Mouse (Mus musculus) liver, embryonic 16.5 days (tissue): ENCODE data around the gene Dph5. TPM values are rescaled to one million over a fixed set of nuclear protein-coding genes. Genes with fewer than 3 reads are reported as not detected.
"Not testable (repeated sequence)": the region's sequence is repeated elsewhere in the genome, so short reads cannot be mapped to it uniquely, and the experiment has no call there.

Source experiments
- ATAC-seq: fragments of 200-750 bp; cut with Nextera tagmentation; 2 replicates; pipeline ENCODE4 v1.8.0; 2017; ENCODE audit warnings: low read depth, mild to moderate bottlenecking, moderate number of reproducible peaks, moderate library complexity
- H3K27ac ChIP-seq: fragments of 300-500 bp; sonication (generic); 2 replicates; pipeline ENCODE4 v1.5.1; 2014; ENCODE audit warnings: mild to moderate bottlenecking, low read length
- H3K27me3 ChIP-seq: fragments of 300-500 bp; sonication (generic); 2 replicates; pipeline ENCODE4 v1.6.1; 2014; ENCODE audit warnings: low read depth, low read length, mixed read lengths; ENCODE audit not compliant: control insufficient read depth, insufficient read depth
- H3K36me3 ChIP-seq: fragments of 300-500 bp; sonication (generic); 2 replicates; pipeline ENCODE4 v1.6.1; 2014; ENCODE audit warnings: mild to moderate bottlenecking; ENCODE audit not compliant: control insufficient read depth, insufficient read depth
- H3K4me1 ChIP-seq: fragments of 300-500 bp; sonication (generic); 2 replicates; pipeline ENCODE4 v1.6.1; 2014; ENCODE audit warnings: low read depth, low read length, mixed read lengths; ENCODE audit not compliant: control insufficient read depth
- H3K4me2 ChIP-seq: fragments of 300-500 bp; sonication (generic); 2 replicates; pipeline ENCODE4 v1.6.1; 2014; ENCODE audit warnings: low read depth, low read length, mixed read lengths
- H3K4me3 ChIP-seq: fragments of 300-500 bp; sonication (generic); 2 replicates; pipeline ENCODE4 v1.5.1; 2014; ENCODE audit warnings: low read depth, mild to moderate bottlenecking, low read length
- H3K9ac ChIP-seq: fragments of 300-500 bp; sonication (generic); 2 replicates; pipeline ENCODE4 v1.6.1; 2014; ENCODE audit warnings: low read depth, low read length
- H3K9me3 ChIP-seq: fragments of 300-500 bp; sonication (generic); replicated peaks from 2 replicates; pipeline ENCODE4 v1.6.1; 2016; ENCODE audit warnings: low read length; ENCODE audit not compliant: control insufficient read depth
- WGBS: fragments of 180-500 bp; shearing (Covaris S2); extraction: QIAGEN DNeasy Blood & Tissue Kit; methylation state at CpG from one replicate; pipeline ENCODE4 v1.1.7; 2014; ENCODE audit not compliant: insufficient replicate concordance; 5-methylcytosine and 5-hydroxymethylcytosine counted together
- polyA plus RNA-seq: library from polyadenylated mRNA; unstranded; fragments of >200 nt; fragmentation: Nextera tagmentation; extraction: Ambion mirVana; gene quantifications from 2 replicates; pipeline ENCODE4 v1.2.1, GENCODE M21; 2015

The Dph5 gene
- polyA plus RNA-seq, 1 experiment from 2014 or later = 13.6 TPM

DNA sequence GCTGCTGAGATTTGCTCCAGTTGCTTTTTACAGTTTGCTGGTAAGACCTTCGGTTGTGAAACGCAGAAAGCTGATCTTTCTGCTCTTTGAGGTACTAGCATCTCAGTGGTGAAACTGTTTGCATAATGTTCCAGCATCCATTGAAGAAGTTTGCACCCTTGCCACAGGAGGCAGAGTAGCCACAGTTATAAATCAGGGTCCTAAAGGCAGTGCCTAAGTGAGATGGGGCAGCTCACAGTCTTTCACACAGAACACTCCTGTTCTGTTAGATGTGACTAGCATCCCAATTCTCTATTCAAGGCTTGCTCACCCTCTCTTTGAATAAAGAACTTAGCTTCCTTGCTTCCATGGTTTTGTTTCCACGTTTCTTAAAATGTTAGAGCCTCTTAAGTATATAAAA, 17.4 kb downstream of the Dph5 start:
- Histone ChIP-seq H3K4me3 (no peak overlapping the region), H3K27ac (no peak overlapping the region), H3K27me3 (no peaks in the 10 kb centered on the region), H3K36me3 (peaks cover 12% of the 10 kb centered on the region), H3K9ac (no peak overlapping the region), H3K9me3 (no peaks in the 10 kb centered on the region), H3K4me2 (no peak overlapping the region), H3K4me1 (no peaks in the 10 kb centered on the region)
- WGBS = 79% methylated on average over 3 of the region's 3 CpGs
- no peak for ATAC-seq

- Histone ChIP-seq H3K4me3 (no peak overlapping the region), H3K9ac (no peak overlapping the region), H3K4me2 (no peak overlapping the region), H3K9me3 (no peaks in the 10 kb centered on the region), H3K4me1 (no peaks in the 10 kb centered on the region), H3K27ac (no peak overlapping the region), H3K27me3 (no peaks in the 10 kb centered on the region), H3K36me3 (peaks cover 12% of the 10 kb centered on the region)
- 83% methylated on average over 4 of the region's 4 CpGs for WGBS
- no peak for ATAC-seq
Measured at GRCm38 (mm10) chr3:115905567-115905966, 17.9 kb downstream of the Dph5 start.

DNA sequence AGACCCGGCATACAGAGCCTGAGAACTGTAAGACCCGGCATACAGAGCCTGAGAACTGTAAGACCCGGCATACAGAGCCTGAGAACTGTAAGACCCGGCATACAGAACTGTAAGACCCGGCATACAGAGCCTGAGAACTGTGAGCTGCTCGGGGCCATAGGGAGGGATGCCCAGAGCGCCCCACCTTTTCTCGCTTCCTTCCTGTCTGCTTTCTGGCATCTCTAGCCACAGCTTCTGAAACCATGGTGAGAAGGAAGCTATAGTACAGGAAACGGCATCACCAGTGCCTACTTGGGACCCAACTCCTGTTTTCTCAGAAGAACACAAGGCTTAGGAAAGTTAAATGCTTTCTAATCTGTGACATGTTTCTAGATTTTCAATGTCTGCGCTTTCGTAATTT, 19.8 kb downstream of the Dph5 start:
- H3K9ac ChIP-seq, ATAC-seq, H3K4me1 ChIP-seq, H3K9me3 ChIP-seq, H3K27me3 ChIP-seq, H3K27ac ChIP-seq, H3K4me2 ChIP-seq, H3K4me3 ChIP-seq: not testable (repeated sequence)
- peaks cover 12% of the 10 kb centered on the region for H3K36me3 ChIP-seq
- WGBS = 87% methylated on average over 9 of the region's 11 CpGs

DNA sequence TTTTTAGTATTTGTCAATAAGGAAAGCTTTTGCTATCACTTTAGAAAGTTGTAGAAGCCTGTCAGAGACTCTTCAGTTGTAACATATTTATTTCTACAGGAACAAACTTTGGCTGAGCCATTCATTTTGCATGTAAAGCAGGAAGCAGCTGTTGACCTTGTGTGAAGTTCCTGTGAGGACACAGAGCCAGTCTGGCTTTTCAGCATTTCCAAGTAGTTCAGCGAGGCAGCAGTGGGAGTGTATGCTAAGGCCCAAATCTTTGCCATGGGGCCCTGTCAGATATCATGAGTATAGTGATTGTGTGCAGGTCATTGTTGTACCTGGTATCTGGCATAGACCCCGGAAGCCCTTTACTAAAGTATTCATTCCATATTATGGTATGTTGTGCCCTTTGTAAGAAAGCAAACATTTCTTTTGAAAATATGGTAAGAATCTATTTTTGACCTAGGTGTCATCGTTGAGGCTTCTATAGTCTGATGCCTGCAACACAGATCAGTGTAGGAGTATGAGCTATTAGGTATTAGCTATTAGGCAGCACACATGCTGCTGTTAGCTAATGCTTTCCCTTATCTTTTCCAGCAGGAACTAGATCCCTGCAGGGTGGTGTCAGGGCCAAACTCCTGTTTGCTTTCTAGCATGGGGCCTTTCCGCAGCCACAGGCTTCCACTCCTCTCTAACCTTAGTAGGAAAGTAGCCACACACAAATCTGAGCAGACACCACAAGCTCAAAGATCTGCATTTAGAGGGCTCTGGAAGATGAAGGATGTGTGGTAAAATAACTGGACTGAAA, 37.0 kb downstream of the Dph5 start:
- peak; percentile 82 for ATAC-seq
- Histone ChIP-seq H3K4me2 (no peak overlapping the region), H3K27ac (no peak overlapping the region), H3K9ac (no peak overlapping the region), H3K9me3 (no peaks in the 10 kb centered on the region), H3K4me1 (no peaks in the 10 kb centered on the region; the same call in 1 of the 2 replicates), H3K4me3 (no peak overlapping the region), H3K36me3 (peaks cover 10% of the 10 kb centered on the region), H3K27me3 (no peaks in the 10 kb centered on the region)
- WGBS = 63% methylated on average over 4 of the region's 4 CpGs

GRCm38 (mm10) chr3:115926531-115926930, 38.9 kb downstream of the Dph5 start:
- no peak overlapping the region for H3K4me3 ChIP-seq
- no peak for ATAC-seq
- WGBS = 78% methylated on average over 8 of the region's 8 CpGs
- H3K9ac ChIP-seq = no peak overlapping the region
- H3K27ac ChIP-seq = no peak overlapping the region
- no peaks in the 10 kb centered on the region for H3K9me3 ChIP-seq
- H3K36me3 ChIP-seq = peaks cover 10% of the 10 kb centered on the region
- H3K4me2 ChIP-seq = no peak overlapping the region
- no peaks in the 10 kb centered on the region; the same call in 1 of the 2 replicates for H3K4me1 ChIP-seq
- no peaks in the 10 kb centered on the region for H3K27me3 ChIP-seq

DNA sequence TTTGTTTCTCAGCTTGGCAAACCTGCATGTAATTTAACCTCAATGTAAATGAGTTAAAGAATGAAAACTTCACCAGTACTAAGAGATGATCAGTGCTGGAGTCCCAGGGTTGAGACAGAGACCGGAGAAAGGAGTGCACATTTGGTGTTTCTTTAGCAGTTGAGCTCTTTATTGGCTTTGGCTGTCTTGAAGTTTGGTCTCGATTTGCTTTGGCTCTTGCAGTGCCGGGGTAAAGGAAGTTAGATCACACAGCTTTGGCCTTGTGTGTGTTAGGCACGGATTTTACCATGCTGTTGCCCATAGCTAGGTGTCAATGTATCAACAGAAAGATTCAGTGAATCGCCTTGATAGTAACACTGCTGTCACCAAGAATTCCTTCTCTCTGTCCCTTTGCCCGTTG, 44.1 kb downstream of the Dph5 start:
- peaks cover 8% of the 10 kb centered on the region for H3K36me3 ChIP-seq
- ATAC-seq = no peak
- no peaks in the 10 kb centered on the region for H3K4me1 ChIP-seq
- H3K27me3 ChIP-seq = no peaks in the 10 kb centered on the region
- H3K9me3 ChIP-seq = no peaks in the 10 kb centered on the region
- H3K9ac ChIP-seq = no peak overlapping the region
- no peak overlapping the region for H3K4me2 ChIP-seq
- H3K4me3 ChIP-seq = no peak overlapping the region
- WGBS = 78% methylated on average over 6 of the region's 6 CpGs
- no peak overlapping the region for H3K27ac ChIP-seq

GRCm38 (mm10) chr3:115933293-115934186, 45.9 kb downstream of the Dph5 start:
- ATAC-seq = no peak
- no peaks in the 10 kb centered on the region for H3K9me3 ChIP-seq
- WGBS = 81% methylated on average over 18 of the region's 18 CpGs

GRCm38 (mm10) chr3:115936734-115937599, 49.3 kb downstream of the Dph5 start:
- no peaks in the 10 kb centered on the region for H3K9me3 ChIP-seq
- peaks cover 2% of the 10 kb centered on the region for H3K36me3 ChIP-seq
- H3K4me3 ChIP-seq = no peak overlapping the region
- H3K9ac ChIP-seq = no peak overlapping the region
- H3K27ac ChIP-seq = no peak overlapping the region
- ATAC-seq = no peak
- H3K27me3 ChIP-seq = no peaks in the 10 kb centered on the region
- no peak overlapping the region for H3K4me2 ChIP-seq
- 36% methylated on average over 4 of the region's 4 CpGs for WGBS
- H3K4me1 ChIP-seq = no peaks in the 10 kb centered on the region

More at GRCm38 (mm10) chr3:115933293-115934186, 45.9 kb downstream of the Dph5 start:
- H3K4me2 ChIP-seq = no peak overlapping the region
- H3K36me3 ChIP-seq = peaks cover 7% of the 10 kb centered on the region
- H3K27ac ChIP-seq = no peak overlapping the region
- no peak overlapping the region for H3K4me3 ChIP-seq
- H3K9ac ChIP-seq = no peak overlapping the region
- no peaks in the 10 kb centered on the region for H3K27me3 ChIP-seq
- no peaks in the 10 kb centered on the region for H3K4me1 ChIP-seq
